Mouse (Mus musculus): Measurements from ENCODE around the gene Pdzd7.

Gene Pdzd7

DNA sequence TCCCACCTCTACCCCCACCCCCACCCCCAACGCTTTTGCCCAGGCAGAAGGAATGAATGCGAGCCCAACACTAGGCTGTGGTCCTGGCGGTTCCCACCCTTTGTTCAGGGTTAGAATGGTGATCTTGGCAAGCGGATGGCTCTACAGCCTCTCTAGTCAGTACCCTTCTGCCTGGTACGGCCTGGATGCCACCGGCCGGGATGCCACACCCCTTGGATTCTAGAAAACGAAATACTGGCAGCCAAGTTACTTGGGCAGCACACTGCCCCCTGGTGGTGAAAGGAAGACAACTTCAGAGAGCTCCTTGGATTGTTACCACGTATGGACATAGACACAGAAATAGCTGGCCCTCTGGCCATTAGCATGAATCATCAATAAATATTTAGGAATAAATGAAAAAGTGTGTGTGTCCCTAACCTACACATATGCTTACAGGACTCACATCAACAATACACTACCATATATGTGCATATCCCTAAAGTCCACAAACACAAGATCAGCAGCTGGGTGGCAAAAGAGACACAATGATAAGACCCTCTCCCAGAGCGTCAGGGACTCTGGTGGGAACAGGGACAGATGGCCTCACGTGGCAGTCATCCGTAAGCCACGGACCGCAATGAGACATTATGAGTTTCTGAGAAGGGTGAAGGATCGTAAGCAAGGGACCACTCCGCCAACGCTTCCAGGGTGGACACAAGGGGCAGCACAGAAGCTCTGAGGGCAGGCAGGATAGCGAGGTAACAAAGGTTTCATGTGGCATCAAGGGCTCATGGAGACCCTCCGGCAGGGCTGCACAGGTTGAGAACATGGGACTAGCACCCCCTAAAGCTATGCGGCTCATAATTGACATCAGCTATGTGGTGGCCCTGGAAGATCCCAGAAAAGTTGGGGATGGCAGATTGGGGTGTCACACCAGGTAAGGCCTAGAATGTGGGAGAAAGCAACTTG, 14.5 kb downstream of the Pdzd7 start:
- DNase-seq (ENCODE audit: low read depth, low spot score), result peak; percentile 84

- no peak for DNase-seq (ENCODE audit: low read depth, low spot score)
These were observed 15.4 kb downstream of the Pdzd7 start for GRCm38 (mm10) chr19:45030111-45030510.

DNA sequence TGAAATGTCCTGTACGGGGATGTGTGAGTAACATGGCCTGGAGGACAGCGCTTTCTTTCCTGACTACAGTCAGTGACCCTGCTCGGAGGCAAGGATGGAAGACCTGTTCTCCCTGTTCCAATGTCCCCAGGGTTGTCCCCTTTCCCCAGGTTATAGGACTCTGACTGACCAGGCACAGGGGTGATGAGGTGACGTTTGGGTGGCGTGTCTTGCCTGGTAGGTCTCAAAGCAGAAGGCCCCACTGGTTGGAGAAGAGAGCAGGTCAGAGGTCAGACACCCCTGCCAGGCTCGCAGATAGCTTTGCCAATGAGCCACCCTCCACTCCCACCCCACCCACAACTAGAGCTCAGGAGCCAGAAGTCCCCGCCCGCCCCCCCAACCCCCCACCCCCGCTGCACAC, 15.9 kb downstream of the Pdzd7 start:
- no peak for DNase-seq (ENCODE audit: low read depth, low spot score)

- no peak for DNase-seq (ENCODE audit: low read depth, low spot score)
These were observed 16.8 kb downstream of the Pdzd7 start for GRCm38 (mm10) chr19:45028746-45029145.

- DNase-seq (ENCODE audit: low read depth, low spot score), result no peak
These were observed 17.7 kb downstream of the Pdzd7 start for GRCm38 (mm10) chr19:45027848-45028247.

GRCm38 (mm10) chr19:45026958-45027670, 18.4 kb downstream of the Pdzd7 start:
- no peak for DNase-seq (ENCODE audit: low read depth, low spot score)

DNA sequence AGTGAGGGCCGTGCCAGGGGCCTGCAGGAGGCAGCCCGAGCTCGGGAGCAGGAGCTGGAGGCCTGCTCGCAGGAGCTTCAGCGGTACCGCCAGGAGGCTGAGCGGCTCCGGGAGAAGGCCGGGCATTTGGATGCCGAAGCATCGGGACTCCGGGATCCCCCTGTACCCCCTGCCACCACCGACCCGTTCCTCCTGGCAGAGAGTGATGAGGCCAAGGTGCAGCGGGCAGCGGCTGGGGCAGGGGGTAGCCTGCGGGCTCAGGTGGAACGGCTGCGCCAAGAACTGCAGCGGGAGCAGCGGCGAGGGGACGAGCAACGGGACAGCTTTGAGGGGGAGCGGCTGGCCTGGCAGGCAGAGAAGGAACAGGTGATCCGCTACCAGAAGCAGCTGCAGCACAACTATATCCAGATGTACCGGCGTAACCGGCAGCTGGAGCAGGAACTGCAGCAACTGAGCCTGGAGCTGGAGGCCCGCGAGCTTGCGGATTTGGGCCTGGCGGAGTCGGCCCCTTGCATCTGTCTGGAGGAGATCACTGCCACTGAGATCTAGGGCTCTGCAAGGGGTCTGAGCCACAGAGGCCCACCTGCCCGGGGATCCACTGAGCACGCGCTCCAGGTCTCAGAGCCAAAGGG, 19.5 kb downstream of the Pdzd7 start:
- DNase-seq (ENCODE audit: low read depth, low spot score), result no peak

- no peak for DNase-seq (ENCODE audit: low read depth, low spot score)
These were observed 20.7 kb downstream of the Pdzd7 start for GRCm38 (mm10) chr19:45024775-45025174.

DNA sequence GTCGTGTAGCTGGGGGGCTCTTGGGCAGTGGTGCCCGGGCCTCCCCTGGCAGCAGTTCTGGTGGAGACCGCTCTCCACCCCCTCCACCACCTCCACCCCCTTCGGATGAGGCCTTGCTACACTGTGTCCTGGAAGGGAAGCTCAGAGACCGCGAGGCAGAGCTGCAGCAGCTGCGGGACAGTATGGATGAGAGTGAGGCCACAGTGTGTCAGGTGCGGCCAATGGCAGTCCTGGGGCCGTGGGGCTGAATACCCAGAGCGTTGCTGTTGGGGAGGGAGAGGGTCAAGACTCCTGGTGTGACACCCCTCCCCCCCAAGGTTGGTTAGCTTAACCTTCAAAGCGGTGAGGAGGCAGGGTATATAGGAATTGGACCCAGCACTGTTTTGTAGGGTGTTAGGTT, 21.5 kb downstream of the Pdzd7 start:
- DNase-seq (ENCODE audit: low read depth, low spot score), result no peak

DNA sequence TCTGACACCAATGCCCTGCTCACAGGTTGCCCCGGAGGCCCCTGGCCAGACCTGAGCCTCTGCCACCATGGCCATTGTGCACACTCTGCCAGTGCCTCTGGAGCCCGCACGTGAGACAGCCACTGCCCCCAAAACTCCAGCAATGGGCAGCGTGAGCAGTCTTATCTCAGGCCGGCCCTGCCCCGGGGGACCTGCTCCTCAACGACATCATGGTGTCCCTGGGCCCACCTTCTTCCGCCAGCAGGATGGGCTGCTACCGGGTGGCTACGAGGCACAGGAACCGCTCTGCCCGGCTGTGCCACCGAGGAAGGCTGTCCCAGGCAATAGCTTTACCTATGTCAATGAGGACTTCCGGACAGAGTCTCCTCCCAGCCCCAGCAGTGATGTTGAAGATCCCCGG, 24.2 kb downstream of the Pdzd7 start:
- DNase-seq (ENCODE audit: low read depth, low spot score), result no peak

- no peak for DNase-seq (ENCODE audit: low read depth, low spot score)
These were observed 25.2 kb downstream of the Pdzd7 start for GRCm38 (mm10) chr19:45020348-45020747.

GRCm38 (mm10) chr19:45018351-45018831, 27.1 kb downstream of the Pdzd7 start:
- no peak for DNase-seq (ENCODE audit: low read depth, low spot score)

- no peak for DNase-seq (ENCODE audit: low read depth, low spot score)
These were observed 27.6 kb downstream of the Pdzd7 start for GRCm38 (mm10) chr19:45017909-45018308.

DNA sequence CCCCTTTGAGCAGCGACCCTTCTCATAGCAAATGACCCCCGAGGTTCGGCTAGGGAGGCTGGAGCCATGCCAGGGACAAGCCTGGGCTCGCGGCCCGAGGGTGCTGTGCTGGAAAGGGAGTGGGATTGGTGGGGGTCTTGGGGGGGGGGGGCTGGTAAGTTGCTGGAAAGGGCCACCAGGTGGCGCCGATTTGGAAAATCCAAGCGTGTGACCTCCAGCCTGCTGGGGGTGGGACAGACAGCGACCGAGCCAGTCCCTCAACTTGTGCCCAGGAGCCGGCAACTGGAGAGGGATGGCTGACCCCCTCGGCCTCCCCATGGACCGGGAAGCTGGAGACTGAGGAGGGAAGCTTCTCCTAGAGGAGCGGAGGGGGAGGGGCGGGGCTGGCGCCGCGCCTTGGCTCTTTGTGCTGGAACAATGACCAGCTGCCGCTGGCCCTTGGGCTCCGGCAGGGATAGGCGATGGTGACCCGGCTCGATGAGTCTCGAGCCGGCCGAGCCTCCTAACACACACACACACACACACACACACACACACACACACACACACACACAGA, 28.2 kb downstream of the Pdzd7 start:
- DNase-seq (ENCODE audit: low read depth, low spot score), result peak; percentile 72

DNA sequence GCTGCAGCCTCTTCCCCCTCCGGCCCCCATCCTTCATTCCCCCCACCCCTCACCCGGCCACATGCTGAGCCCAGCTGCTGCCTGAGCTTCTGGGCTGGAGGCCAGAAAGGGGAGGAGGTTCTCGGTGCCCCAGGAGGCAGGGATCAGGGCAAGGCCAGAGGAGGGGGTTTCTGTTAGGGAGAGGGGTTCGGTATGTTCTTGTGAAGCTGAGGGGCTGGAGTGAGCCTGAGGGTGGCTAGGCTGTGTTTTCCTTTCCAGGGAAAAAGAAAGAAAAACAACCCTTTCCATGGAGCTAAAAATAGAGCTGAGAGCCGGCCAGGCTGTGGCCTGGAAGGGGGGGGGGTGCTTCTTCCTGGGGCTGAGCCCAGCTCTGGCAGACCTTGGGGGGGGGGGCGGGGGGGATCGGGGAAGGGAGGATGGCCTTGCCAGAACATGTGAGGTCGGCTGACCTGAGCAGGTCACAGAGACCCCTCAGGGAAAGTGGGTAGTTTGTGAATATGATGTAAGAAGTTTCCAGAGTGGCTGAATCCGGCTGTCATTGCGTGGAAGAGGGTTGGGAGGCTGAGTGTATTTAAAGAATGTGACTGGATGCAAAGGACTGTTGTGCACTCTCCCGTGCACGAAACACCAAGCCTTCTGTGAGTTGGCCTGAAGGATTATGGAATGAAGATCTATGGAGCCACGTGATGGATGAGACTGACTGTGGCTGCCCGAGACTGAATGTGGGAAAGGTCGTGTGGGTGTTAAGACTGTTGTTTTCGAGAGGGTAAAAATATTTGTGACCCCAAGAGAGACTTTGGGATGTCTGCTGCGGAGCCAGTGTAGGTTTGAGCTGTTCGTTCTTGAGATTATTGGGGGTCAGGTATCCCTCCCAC, 28.9 kb downstream of the Pdzd7 start:
- DNase-seq (ENCODE audit: low read depth, low spot score), result peak; percentile 88

- no peak for DNase-seq (ENCODE audit: low read depth, low spot score)
These were observed 29.8 kb downstream of the Pdzd7 start for GRCm38 (mm10) chr19:45015518-45016281.

DNA sequence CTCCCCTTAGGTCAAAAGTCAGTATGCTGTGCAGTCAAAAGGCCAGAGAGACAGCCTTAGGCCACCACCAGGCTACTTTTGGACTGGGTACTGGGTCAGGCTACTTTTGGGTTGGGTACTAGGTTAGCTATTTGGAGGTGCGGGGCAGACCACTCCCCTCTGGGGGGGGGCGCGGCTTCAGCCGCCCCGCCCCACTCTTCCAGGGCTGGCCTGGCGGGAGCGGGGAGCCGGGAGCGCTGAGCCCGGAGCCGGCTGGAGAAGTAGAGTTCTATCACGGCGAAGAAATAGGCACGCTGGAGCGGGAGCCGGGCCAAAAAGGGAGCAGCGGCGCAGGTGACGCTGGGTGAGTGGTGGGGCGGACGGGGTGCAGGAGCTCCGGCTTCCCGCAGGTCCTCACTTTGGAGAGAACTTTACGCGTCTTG, 30.5 kb downstream of the Pdzd7 start:
- no peak for DNase-seq (ENCODE audit: low read depth, low spot score)

DNA sequence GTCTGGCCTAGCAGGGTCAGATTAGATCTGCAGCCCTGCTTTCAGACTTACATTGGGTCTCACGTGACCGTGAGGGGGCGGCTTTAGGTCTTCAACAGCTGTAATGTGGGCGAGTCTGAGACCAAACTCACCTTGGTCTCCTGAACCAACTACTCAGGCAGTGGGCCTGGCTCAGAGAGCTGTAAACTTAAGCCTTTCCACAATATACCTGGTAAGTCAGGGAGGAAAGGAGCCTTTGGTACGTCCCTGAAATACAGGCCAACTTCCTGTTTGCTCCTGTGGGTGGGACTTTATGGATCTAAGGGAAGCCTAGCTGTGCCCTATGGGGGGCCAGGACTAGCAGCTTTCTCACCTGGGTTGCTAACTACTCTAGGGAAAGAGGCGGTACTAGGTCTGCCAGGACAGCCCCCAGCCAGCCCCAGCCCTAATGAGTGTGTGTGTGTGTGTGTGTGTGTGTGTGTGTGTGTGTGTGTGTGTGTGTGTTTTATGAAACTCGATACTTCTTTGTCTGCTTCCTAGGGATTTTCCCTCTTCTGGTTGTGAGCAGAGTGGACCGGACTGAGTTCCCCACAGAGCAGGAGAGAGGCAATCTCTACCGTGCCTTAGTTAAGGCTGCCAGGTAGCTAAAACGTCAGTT, 31.1 kb downstream of the Pdzd7 start, which contains the start of gene Lzts2:
Gene Lzts2, plus strand, starts transcription at position 80 of the 637 bp plus-strand sequence.
- no peak for DNase-seq (ENCODE audit: low read depth, low spot score)

- no peak for DNase-seq (ENCODE audit: low read depth, low spot score)
These were observed 31.8 kb downstream of the Pdzd7 start for GRCm38 (mm10) chr19:45013581-45014225.
